9 mouse cellular contexts compared by ENCODE assay signal in the genomic region with DNA sequence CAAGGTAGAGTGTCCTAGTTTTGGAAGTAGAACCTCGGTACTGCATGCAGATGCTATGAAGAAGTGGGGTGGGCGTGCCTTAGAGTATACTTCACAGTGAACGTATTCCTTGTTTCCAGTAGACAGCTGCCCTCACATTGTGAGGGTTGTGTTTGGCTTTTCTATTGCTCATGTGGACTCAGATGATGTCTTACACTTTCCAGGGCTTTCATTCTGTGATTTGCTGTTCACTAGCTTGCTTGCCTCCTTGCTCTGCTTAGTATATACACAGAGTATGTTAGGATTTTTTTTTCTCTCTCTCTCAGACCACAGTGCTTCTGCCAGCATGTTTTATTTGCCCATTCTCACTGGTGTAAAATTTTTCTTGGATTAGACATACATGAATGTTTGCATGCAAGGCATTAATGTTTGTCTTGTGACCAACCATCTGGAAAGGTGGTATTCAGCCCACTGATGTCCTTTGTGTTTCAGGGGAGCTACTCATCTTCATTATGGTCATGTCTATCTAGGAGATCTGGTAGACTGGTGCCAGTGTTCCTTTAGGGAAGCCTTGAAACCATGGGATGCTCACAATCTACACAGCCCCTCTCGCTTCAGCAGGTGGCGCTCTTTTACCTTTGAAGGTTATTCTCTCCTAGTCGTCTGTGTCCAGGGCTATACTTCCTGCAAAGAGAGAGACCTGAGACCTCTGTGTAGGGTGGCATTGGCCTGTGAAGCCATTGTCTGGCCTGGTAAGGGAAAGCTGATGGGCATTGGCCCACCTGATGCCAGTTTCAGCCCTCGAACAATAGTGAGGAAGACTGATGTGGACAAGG.
DNase-seq lines count a peak whose midpoint lies in the region; ATAC-seq and TF ChIP-seq lines count a peak whose summit lies in the region.
"Had no signal": no experiment of that assay in that cellular context is flagged by ENCODE, and none has a peak within 500 bp of the region (broad histone marks: within the 10 kb centered on the region; RNA-seq: fewer than 3 reads in every experiment).

No protein-coding gene starts in this region.

- H3K4me3 ChIP-seq in C2C12 (ENCODE audit: insufficient read depth, poor library complexity, severe bottlenecking), result no peak overlapping the region
- no peak overlapping the region for H3K4me3 ChIP-seq in embryonic facial prominence, embryonic 12.5 days
- no peak overlapping the region for H3K4me3 ChIP-seq in heart, embryonic 14.5 days (ENCODE audit: control insufficient read depth in 1 of 2, insufficient read depth in 1 of 2, low read depth in 1 of 2, low read length in 2 of 2)
- H3K4me3 ChIP-seq in liver, embryonic 16.5 days (ENCODE audit: low read depth, low read length), result no peak overlapping the region
- H3K4me3 ChIP-seq in neural tube, embryonic 14.5 days (ENCODE audit: low read depth, low read length), result no peak overlapping the region
- H3K4me3 ChIP-seq in thymus, adult 2 months (ENCODE audit: control insufficient read depth, insufficient read depth, low read length), result no peak overlapping the region
- H3K4me3 ChIP-seq: erythroblast, embryonic 14.5 days had no signal

- H3K4me1 ChIP-seq in embryonic facial prominence, embryonic 12.5 days, result peaks cover 6% of the 10 kb centered on the region
- peaks cover 2 to 3% of the 10 kb centered on the region in 2 experiments; a peak in 2 of 4 replicates for H3K4me1 ChIP-seq in heart, embryonic 14.5 days (ENCODE audit: control insufficient read depth in 2 of 2, insufficient read depth in 2 of 2, low read length in 2 of 2)
- H3K4me1 ChIP-seq in liver, embryonic 16.5 days (ENCODE audit: control insufficient read depth, low read depth, low read length), result no peaks in the 10 kb centered on the region
- H3K4me1 ChIP-seq in neural tube, embryonic 14.5 days (ENCODE audit: control insufficient read depth, insufficient read depth, low read length), result no peaks in the 10 kb centered on the region
- H3K4me1 ChIP-seq in thymus, adult 2 months (replicated peaks; ENCODE audit: control insufficient read depth, insufficient read depth, low read length), result no peaks in the 10 kb centered on the region

- no peaks in the 10 kb centered on the region for H3K79me2 ChIP-seq in C2C12 (ENCODE audit: control insufficient read depth, insufficient read depth)

- no peaks in the 10 kb centered on the region for H3K36me3 ChIP-seq in C2C12 (ENCODE audit: control insufficient read depth, insufficient read depth)
- no peaks in the 10 kb centered on the region for H3K36me3 ChIP-seq in embryonic facial prominence, embryonic 12.5 days
- no peaks in the 10 kb centered on the region for H3K36me3 ChIP-seq in heart, embryonic 14.5 days (ENCODE audit: control insufficient read depth, insufficient read depth, low read length)
- H3K36me3 ChIP-seq in liver, embryonic 16.5 days (ENCODE audit: control insufficient read depth, insufficient read depth), result no peaks in the 10 kb centered on the region
- H3K36me3 ChIP-seq in neural tube, embryonic 14.5 days (ENCODE audit: control insufficient read depth, insufficient read depth, low read length), result no peaks in the 10 kb centered on the region
- H3K36me3 ChIP-seq in thymus, adult 2 months (ENCODE audit: control insufficient read depth, insufficient read depth, low read length), result no peaks in the 10 kb centered on the region

- no peak for TF ChIP-seq POLR2A in thymus, adult 2 months (IDR thresholded peaks at IDR 0.05; ENCODE audit: control insufficient read depth, extremely low read depth, insufficient read depth, low read length, poor library complexity)

- no peak overlapping the region for H3K27ac ChIP-seq in embryonic facial prominence, embryonic 12.5 days
- H3K27ac ChIP-seq in heart, embryonic 14.5 days (replicated peaks in 1 of 2; ENCODE audit: control insufficient read depth in 1 of 2, insufficient read depth in 1 of 2, low read depth in 2 of 2, low read length in 2 of 2), result no peak overlapping the region
- H3K27ac ChIP-seq in liver, embryonic 16.5 days (ENCODE audit: low read length), result no peak overlapping the region
- no peak overlapping the region for H3K27ac ChIP-seq in neural tube, embryonic 14.5 days (ENCODE audit: low read depth, low read length)
- no peak overlapping the region for H3K27ac ChIP-seq in thymus, adult 2 months (ENCODE audit: control insufficient read depth, insufficient read depth, low read length)

- peak; percentile 60; the same call in 1 of the 2 replicates for ATAC-seq in embryonic facial prominence, embryonic 12.5 days (ENCODE audit: insufficient number of reproducible peaks, insufficient read depth, low FRiP score, low TSS enrichment)
- peak; percentile 77 for ATAC-seq in heart, embryonic 14.5 days (ENCODE audit: insufficient number of reproducible peaks, insufficient read depth, low FRiP score, low read depth)
- ATAC-seq in liver, embryonic 16.5 days (ENCODE audit: low read depth), result peak; percentile 41; the same call in 1 of the 2 replicates
- ATAC-seq in neural tube, embryonic 14.5 days (ENCODE audit: low read depth), result peak; percentile 87; the same call in 1 of the 2 replicates

- no peak overlapping the region for H3K9ac ChIP-seq in embryonic facial prominence, embryonic 12.5 days
- no peak overlapping the region for H3K9ac ChIP-seq in heart, embryonic 14.5 days (ENCODE audit: low read length)
- no peak overlapping the region for H3K9ac ChIP-seq in liver, embryonic 16.5 days (ENCODE audit: low read depth, low read length)
- H3K9ac ChIP-seq in neural tube, embryonic 14.5 days (replicated peaks; ENCODE audit: low read depth, low read length), result no peak overlapping the region

- no peaks in the 10 kb centered on the region for H3K9me3 ChIP-seq in embryonic facial prominence, embryonic 12.5 days
- no peaks in the 10 kb centered on the region for H3K9me3 ChIP-seq in heart, embryonic 14.5 days (ENCODE audit: control insufficient read depth, low read length)
- H3K9me3 ChIP-seq in liver, embryonic 16.5 days (replicated peaks; ENCODE audit: control insufficient read depth, low read length), result no peaks in the 10 kb centered on the region
- no peaks in the 10 kb centered on the region for H3K9me3 ChIP-seq in neural tube, embryonic 14.5 days (ENCODE audit: control insufficient read depth, low read length)

- TF ChIP-seq CTCF in C2C12 (IDR thresholded peaks at IDR 0.05; ENCODE audit: control insufficient read depth, insufficient read depth, insufficient read length), result peak; percentile 52
- TF ChIP-seq CTCF in thymus, adult 2 months (IDR thresholded peaks at IDR 0.05; ENCODE audit: borderline replicate concordance, control insufficient read depth, extremely low read depth, insufficient read depth, low read length, poor library complexity), result no peak

- peak; percentile 66 for DNase-seq in adrenal gland, postnatal 25 days
- DNase-seq in kidney, postnatal 10 days, result peak; percentile 89
- DNase-seq in thymus, adult 2 months, result peak; percentile 40

- peak overlapping the region; percentile 35 for H3ac ChIP-seq in C2C12 (ENCODE audit: control insufficient read depth, insufficient read length, low read depth)

- no peaks in the 10 kb centered on the region for H3K79me3 ChIP-seq in C2C12 (ENCODE audit: low read depth)

- WGBS in embryonic facial prominence, embryonic 12.5 days, result 43% methylated on average over 7 of the region's 7 CpGs
- 40% methylated on average over 7 of the region's 7 CpGs for WGBS in heart, embryonic 14.5 days
- 34% methylated on average over 7 of the region's 7 CpGs for WGBS in liver, embryonic 16.5 days (ENCODE audit: insufficient replicate concordance)
- WGBS in neural tube, embryonic 14.5 days, result 45% methylated on average over 7 of the region's 7 CpGs
- 47% methylated on average over 7 of the region's 7 CpGs for WGBS in thymus, adult 2 months

- H3K27me3 ChIP-seq in C2C12 (ENCODE audit: control insufficient read depth, insufficient read depth, insufficient read length), result no peaks in the 10 kb centered on the region
- no peaks in the 10 kb centered on the region for H3K27me3 ChIP-seq in embryonic facial prominence, embryonic 12.5 days
- no peaks in the 10 kb centered on the region for H3K27me3 ChIP-seq in heart, embryonic 14.5 days (ENCODE audit: control insufficient read depth, insufficient read depth, low read length)
- no peaks in the 10 kb centered on the region for H3K27me3 ChIP-seq in liver, embryonic 16.5 days (ENCODE audit: control insufficient read depth, insufficient read depth, low read depth, low read length)
- H3K27me3 ChIP-seq in neural tube, embryonic 14.5 days (ENCODE audit: control insufficient read depth, insufficient read depth, low read length), result no peaks in the 10 kb centered on the region
- H3K27me3 ChIP-seq in thymus, adult 2 months (ENCODE audit: control insufficient read depth, insufficient read depth, low read length), result no peaks in the 10 kb centered on the region

- H3K4me2 ChIP-seq in embryonic facial prominence, embryonic 12.5 days (replicated peaks), result no peak overlapping the region
- H3K4me2 ChIP-seq in heart, embryonic 14.5 days (ENCODE audit: low read length), result no peak overlapping the region
- no peak overlapping the region for H3K4me2 ChIP-seq in liver, embryonic 16.5 days (ENCODE audit: low read depth, low read length)
- H3K4me2 ChIP-seq in neural tube, embryonic 14.5 days (ENCODE audit: low read depth, low read length), result no peak overlapping the region

TF ChIP-seq in C2C12, 6 proteins besides CTCF, POLR2A, EP300 and RAD21:
- TF ChIP-seq MYOD1 (IDR thresholded peaks at IDR 0.05; ENCODE audit: control insufficient read depth, insufficient read length, low read depth) (no peak), MAX (IDR thresholded peaks at IDR 0.05) (peak; percentile 37), MYOG (IDR thresholded peaks at IDR 0.05; ENCODE audit: control insufficient read depth, extremely low read depth, insufficient read length) (no peak), CEBPB (IDR thresholded peaks at IDR 0.05; ENCODE audit: low read depth) (no peak), FOSL1 (IDR thresholded peaks at IDR 0.05; ENCODE audit: insufficient read depth, low read length, poor library complexity, severe bottlenecking) (no peak), USF1 (IDR thresholded peaks at IDR 0.05; ENCODE audit: low read depth) (no peak)
TF ChIP-seq in C2C12: peak in this region for 1.
